Mouse (Mus musculus): Measurements from ENCODE around the gene Tspan3. TPM values are rescaled to one million over a fixed set of nuclear protein-coding genes. Genes with fewer than 3 reads are reported as not detected.

Tspan3 gene
- total RNA-seq, 2 experiments from 2014 or later: 28.0 to 66.0 TPM

- peak; percentile 92 for ATAC-seq (replicated peaks; ENCODE audit: poor library complexity, severe bottlenecking)
Measured at GRCm38 (mm10) chr9:56160341-56161141, 4.7 kb downstream of the Tspan3 start.

GRCm38 (mm10) chr9:56159456-56159855, 5.8 kb downstream of the Tspan3 start:
- no peak for ATAC-seq (replicated peaks; ENCODE audit: poor library complexity, severe bottlenecking)

GRCm38 (mm10) chr9:56158077-56158476, 7.2 kb downstream of the Tspan3 start:
- ATAC-seq (replicated peaks; ENCODE audit: poor library complexity, severe bottlenecking): no peak

- no peak for ATAC-seq (replicated peaks; ENCODE audit: poor library complexity, severe bottlenecking)
Measured at GRCm38 (mm10) chr9:56154572-56154971, 10.7 kb downstream of the Tspan3 start.

GRCm38 (mm10) chr9:56152482-56153007, 12.7 kb downstream of the Tspan3 start:
- no peak for ATAC-seq (replicated peaks; ENCODE audit: poor library complexity, severe bottlenecking)

GRCm38 (mm10) chr9:56151745-56152481, 13.4 kb downstream of the Tspan3 start:
- ATAC-seq (replicated peaks; ENCODE audit: poor library complexity, severe bottlenecking): no peak

- no peak for ATAC-seq (replicated peaks; ENCODE audit: poor library complexity, severe bottlenecking)
Measured at GRCm38 (mm10) chr9:56146326-56146923, 18.9 kb downstream of the Tspan3 start.

GRCm38 (mm10) chr9:56144366-56145003, 20.8 kb downstream of the Tspan3 start:
- ATAC-seq (replicated peaks; ENCODE audit: poor library complexity, severe bottlenecking): no peak

- peak; percentile 37; the same call in 1 of the 2 replicates for ATAC-seq (replicated peaks; ENCODE audit: poor library complexity, severe bottlenecking)
Measured at GRCm38 (mm10) chr9:56141776-56142175, 23.5 kb downstream of the Tspan3 start.

GRCm38 (mm10) chr9:56135590-56136197, 29.6 kb downstream of the Tspan3 start:
- no peak for ATAC-seq (replicated peaks; ENCODE audit: poor library complexity, severe bottlenecking)

- ATAC-seq (replicated peaks; ENCODE audit: poor library complexity, severe bottlenecking): no peak
Measured at GRCm38 (mm10) chr9:56134614-56135013, 30.7 kb downstream of the Tspan3 start.

GRCm38 (mm10) chr9:56133970-56134369, 31.3 kb downstream of the Tspan3 start:
- no peak for ATAC-seq (replicated peaks; ENCODE audit: poor library complexity, severe bottlenecking)

- no peak for ATAC-seq (replicated peaks; ENCODE audit: poor library complexity, severe bottlenecking)
Measured at GRCm38 (mm10) chr9:56131813-56132525, 33.3 kb downstream of the Tspan3 start.

GRCm38 (mm10) chr9:56130536-56130935, 34.7 kb downstream of the Tspan3 start:
- no peak for ATAC-seq (replicated peaks; ENCODE audit: poor library complexity, severe bottlenecking)

GRCm38 (mm10) chr9:56129951-56130350, 35.3 kb downstream of the Tspan3 start:
- no peak for ATAC-seq (replicated peaks; ENCODE audit: poor library complexity, severe bottlenecking)

- ATAC-seq (replicated peaks; ENCODE audit: poor library complexity, severe bottlenecking): 0 out of 2 replicates have a peak, but pooled peaks have one; percentile 11
Measured at GRCm38 (mm10) chr9:56128331-56128730, 36.9 kb downstream of the Tspan3 start.

- ATAC-seq (replicated peaks; ENCODE audit: poor library complexity, severe bottlenecking): no peak
Measured at GRCm38 (mm10) chr9:56126453-56127173, 38.7 kb downstream of the Tspan3 start.

GRCm38 (mm10) chr9:56124561-56124960, 40.7 kb downstream of the Tspan3 start:
- ATAC-seq (replicated peaks; ENCODE audit: poor library complexity, severe bottlenecking): no peak

- no peak for ATAC-seq (replicated peaks; ENCODE audit: poor library complexity, severe bottlenecking)
Measured at GRCm38 (mm10) chr9:56123613-56124012, 41.7 kb downstream of the Tspan3 start.

Data from granulocyte monocyte progenitor cell, adult 5-6 weeks (primary cell).